Mouse (Mus musculus) CH12.LX (cell line): ENCODE measurements at regions not wholly inside any gene's neighbourhood (a gene's known extent, or its start where the extent isn't known, plus 50 kb on each side); places are given as distances from the start of the nearest gene placed in this dataset.

Source experiments
- CTCF ChIP-seq, 2 experiments: IDR thresholded peaks in 1 of 2; conservative IDR thresholded peaks in 1 of 2; 2 replicates each; pipeline ENCODE4 v1.5.1; 2011 to 2012; ENCODE audit warnings: low read depth in 2 of 2, low read length in 2 of 2, improper control_type of control experiment in 1 of 2, inconsistent platforms in 1 of 2, mild to moderate bottlenecking in 1 of 2, moderate library complexity in 1 of 2
- E2F4 ChIP-seq: IDR thresholded peaks from 2 replicates; pipeline ENCODE4 v1.6.1; 2011; ENCODE audit warnings: low read depth, low read length, improper control_type of control experiment; ENCODE audit not compliant: insufficient replicate concordance
- EP300 ChIP-seq: IDR thresholded peaks from 2 replicates; pipeline ENCODE4 v1.6.1; 2011; ENCODE audit warnings: low read length, improper control_type of control experiment
- ETS1 ChIP-seq: conservative IDR thresholded peaks from 2 replicates; pipeline ENCODE4 v1.6.1; 2012; ENCODE audit warnings: low read depth, mild to moderate bottlenecking, inconsistent platforms, low read length, improper control_type of control experiment, moderate library complexity
- HCFC1 ChIP-seq: IDR thresholded peaks from 2 replicates; pipeline ENCODE4 v1.6.1; 2012; ENCODE audit warnings: low read depth, mild to moderate bottlenecking, inconsistent platforms, low read length, improper control_type of control experiment
- IRF4 ChIP-seq: IDR thresholded peaks from 2 replicates; pipeline ENCODE4 v1.6.1; 2014; ENCODE audit warnings: low read depth, mild to moderate bottlenecking, inconsistent platforms, low read length, improper control_type of control experiment
- MAFK ChIP-seq: IDR thresholded peaks from 2 replicates; pipeline ENCODE4 v1.6.1; 2011; ENCODE audit warnings: low read length, improper control_type of control experiment; ENCODE audit not compliant: insufficient replicate concordance
- POLR2A ChIP-seq: IDR thresholded peaks from 2 replicates; pipeline ENCODE4 v1.6.1; 2011; ENCODE audit warnings: low read depth, mild to moderate bottlenecking, improper control_type of control experiment, low read length
- RCOR1 ChIP-seq: conservative IDR thresholded peaks from 2 replicates; pipeline ENCODE4 v1.6.1; 2012; ENCODE audit warnings: low read depth, mild to moderate bottlenecking, inconsistent platforms, low read length, improper control_type of control experiment
- SIN3A ChIP-seq: IDR thresholded peaks from 2 replicates; pipeline ENCODE4 v1.6.1; 2012; ENCODE audit warnings: low read length, improper control_type of control experiment, inconsistent platforms
- SMC3 ChIP-seq: IDR thresholded peaks from 2 replicates; pipeline ENCODE4 v1.6.1; 2011; ENCODE audit warnings: low read depth, low read length, improper control_type of control experiment
- ZC3H11A ChIP-seq: IDR thresholded peaks from 2 replicates; pipeline ENCODE4 v1.6.1; 2012; ENCODE audit warnings: low read depth, mild to moderate bottlenecking, inconsistent platforms, low read length, improper control_type of control experiment
- ZKSCAN1 ChIP-seq: IDR thresholded peaks from 2 replicates; pipeline ENCODE4 v1.6.1; 2012; ENCODE audit warnings: low read depth, inconsistent platforms, low read length, improper control_type of control experiment, borderline replicate concordance
- ZNF384 ChIP-seq: IDR thresholded peaks from 2 replicates; pipeline ENCODE4 v1.6.1; 2012; ENCODE audit warnings: low read depth, low read length, improper control_type of control experiment, inconsistent platforms

- TF ChIP-seq POLR2A (no peak), E2F4 (no peak), EP300 (no peak), CTCF (conservative IDR thresholded peaks at IDR 0.05 in 1 of 2, IDR thresholded peaks at IDR 0.05 in 1 of 2; ENCODE audit: low read depth in 2 of 2, low read length in 2 of 2) (peak in 1 of 2 experiments; percentile 88; a peak in 2 of 4 replicates), SMC3 (peak; percentile 77), RCOR1 (no peak), SIN3A (no peak), HCFC1 (no peak), MAFK (no peak), ZKSCAN1 (no peak), ZC3H11A (peak; percentile 50; the same call in 1 of the 2 replicates), IRF4 (no peak), ZNF384 (no peak), ETS1 (no peak)
Observed at GRCm38 (mm10) chr6:49523184-49523583, 127.8 kb downstream of the Stk31 start.
